Mouse (Mus musculus) erythroblast, embryonic 14.5 days (primary cell): Measurements from ENCODE around the gene Sf3b4.

Experiments
- GATA1 ChIP-seq: IDR thresholded peaks from 2 replicates; pipeline ENCODE4 v1.6.1; 2012; ENCODE audit warnings: low read length, inconsistent platforms, mixed read lengths
- TAL1 ChIP-seq: IDR thresholded peaks from 3 replicates; pipeline ENCODE4 v1.6.1; 2012; ENCODE audit warnings: low read length, inconsistent platforms, mixed read lengths

GRCm38 (mm10) chr3:96170276-96170675 lies 1.9 kb upstream of the Sf3b4 start:
- TF ChIP-seq GATA1 (no peak), TAL1 (no peak)
